Mouse (Mus musculus): ENCODE results near the gene Stfa3.
"Not testable (repeated sequence)": the region's sequence is repeated elsewhere in the genome, so short reads cannot be mapped to it uniquely, and the experiment has no call there.

DNA sequence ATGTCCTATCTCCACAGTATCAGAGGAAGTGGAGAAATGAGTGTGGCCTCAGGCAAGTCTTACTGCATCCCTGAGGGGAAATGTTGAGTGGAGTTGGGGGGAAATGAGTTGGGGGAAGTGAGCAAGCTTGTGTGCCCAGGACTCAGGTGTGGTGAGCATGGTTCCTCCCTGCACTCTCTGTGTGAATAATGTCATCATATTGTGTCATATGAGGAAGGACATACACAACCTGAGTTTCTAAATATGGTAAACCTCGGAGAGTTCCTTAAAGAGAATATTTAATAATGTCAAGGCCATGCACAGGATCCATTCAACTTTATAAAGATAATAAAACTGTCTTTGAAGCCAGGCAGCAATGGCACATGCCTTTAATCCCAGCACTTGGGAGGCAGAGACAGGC lies 34.2 kb downstream of the Stfa3 start:
- TF ChIP-seq CTCF (IDR thresholded peaks at IDR 0.05; ENCODE audit: extremely low read depth, insufficient read length, insufficient replicate concordance, low read depth, low read length); POLR2A (IDR thresholded peaks at IDR 0.05; ENCODE audit: low read depth, low read length): not testable (repeated sequence)
